Mouse (Mus musculus): ENCODE results near the gene Krt79.

Krt79 gene

GRCm38 (mm10) chr15:101940274-101940829 lies at the start of gene Krt79:
Krt79 (minus strand) TSS chr15:101940324.
- no peak for DNase-seq (ENCODE audit: low spot score)

- no peak for DNase-seq (ENCODE audit: low spot score)
These were observed 48.6 kb upstream of the Krt79 start for GRCm38 (mm10) chr15:101988714-101989113.

- peak; percentile 55 for DNase-seq (ENCODE audit: low spot score)
These were observed 48.0 kb upstream of the Krt79 start for GRCm38 (mm10) chr15:101988119-101988518.

GRCm38 (mm10) chr15:101984746-101985145 lies 44.6 kb upstream of the Krt79 start:
- DNase-seq (ENCODE audit: low spot score): no peak

DNA sequence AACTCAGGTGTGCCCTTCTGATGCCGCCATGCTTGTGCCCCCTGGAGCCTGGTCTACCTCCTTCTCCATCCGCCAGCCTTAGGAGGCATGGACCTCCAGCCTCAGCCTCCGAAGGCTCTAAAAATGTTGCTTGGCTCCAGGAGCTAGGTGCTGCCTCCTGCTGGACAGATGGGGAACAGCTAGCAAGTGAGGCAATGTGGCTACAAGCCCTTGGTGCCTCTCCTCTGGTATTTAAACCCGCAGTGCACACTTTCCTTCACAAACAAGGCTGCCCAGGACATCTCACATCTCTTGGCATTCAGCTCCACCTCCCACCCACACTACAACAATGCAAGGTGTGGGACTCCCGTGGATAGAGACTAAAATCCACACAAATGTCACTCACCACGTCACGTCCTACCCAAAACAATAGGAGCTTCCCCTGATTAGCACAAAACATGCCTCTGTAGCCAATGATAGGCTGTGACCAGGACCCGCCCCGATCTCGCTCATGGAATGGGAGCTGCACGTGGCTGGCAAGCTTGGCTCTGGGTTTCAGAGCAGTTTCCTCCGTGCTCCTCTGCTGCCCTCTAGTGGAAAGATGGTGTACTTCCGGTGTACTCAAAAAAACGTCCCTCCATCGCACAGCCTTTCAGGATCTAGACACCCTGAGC lies 44.0 kb upstream of the Krt79 start:
- peak; percentile 87 for DNase-seq (ENCODE audit: low spot score)

DNA sequence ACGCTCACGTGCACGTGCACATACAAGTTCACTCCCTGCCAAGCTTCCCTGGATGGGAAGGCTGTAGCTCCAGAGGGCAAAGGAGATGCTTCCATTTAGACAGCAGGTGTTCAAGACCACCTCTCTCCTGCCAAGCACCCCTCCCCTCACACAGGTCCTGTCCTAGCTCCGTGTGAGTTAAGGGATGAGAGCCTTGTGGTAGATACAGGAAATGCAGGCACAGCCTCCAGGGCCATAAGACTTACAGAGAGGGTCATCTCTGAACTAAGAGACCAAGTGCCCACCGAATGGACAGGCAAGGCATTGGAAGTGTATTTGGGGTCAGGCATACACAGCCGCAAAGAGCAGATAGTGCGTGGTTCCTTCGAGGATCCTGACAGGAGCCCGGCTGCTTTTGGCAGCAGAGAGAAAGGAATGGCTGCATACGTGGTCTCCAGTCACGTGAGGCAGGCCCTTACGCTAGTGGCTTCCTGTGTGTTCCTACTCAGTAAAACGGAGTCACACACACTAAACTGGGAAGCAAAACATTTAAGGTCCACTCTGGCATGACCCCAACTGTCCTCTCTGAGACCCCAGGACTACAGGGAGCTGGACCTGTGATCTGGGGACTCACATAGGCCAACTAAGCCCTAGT lies 43.3 kb upstream of the Krt79 start:
- DNase-seq (ENCODE audit: low spot score): no peak

DNA sequence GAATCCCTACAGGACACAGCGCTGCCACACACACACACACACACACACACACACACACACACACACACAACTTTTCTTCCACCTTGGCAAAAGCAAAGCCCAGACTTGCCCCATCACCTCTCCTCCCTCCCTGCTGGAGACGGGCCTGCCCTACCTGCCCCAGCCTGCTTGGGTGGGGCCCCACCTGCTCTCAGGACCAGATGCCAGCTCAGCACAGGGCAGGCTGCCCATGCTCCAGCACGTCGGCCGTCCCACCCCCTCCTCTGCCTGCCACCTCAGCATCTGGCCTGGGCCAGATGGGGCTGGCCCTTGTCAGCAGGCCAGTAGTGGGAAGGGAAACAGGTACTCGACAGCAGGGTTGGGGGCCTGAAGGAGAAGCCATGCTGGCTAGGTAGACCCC lies 40.7 kb upstream of the Krt79 start:
- DNase-seq (ENCODE audit: low spot score): peak; percentile 42

DNA sequence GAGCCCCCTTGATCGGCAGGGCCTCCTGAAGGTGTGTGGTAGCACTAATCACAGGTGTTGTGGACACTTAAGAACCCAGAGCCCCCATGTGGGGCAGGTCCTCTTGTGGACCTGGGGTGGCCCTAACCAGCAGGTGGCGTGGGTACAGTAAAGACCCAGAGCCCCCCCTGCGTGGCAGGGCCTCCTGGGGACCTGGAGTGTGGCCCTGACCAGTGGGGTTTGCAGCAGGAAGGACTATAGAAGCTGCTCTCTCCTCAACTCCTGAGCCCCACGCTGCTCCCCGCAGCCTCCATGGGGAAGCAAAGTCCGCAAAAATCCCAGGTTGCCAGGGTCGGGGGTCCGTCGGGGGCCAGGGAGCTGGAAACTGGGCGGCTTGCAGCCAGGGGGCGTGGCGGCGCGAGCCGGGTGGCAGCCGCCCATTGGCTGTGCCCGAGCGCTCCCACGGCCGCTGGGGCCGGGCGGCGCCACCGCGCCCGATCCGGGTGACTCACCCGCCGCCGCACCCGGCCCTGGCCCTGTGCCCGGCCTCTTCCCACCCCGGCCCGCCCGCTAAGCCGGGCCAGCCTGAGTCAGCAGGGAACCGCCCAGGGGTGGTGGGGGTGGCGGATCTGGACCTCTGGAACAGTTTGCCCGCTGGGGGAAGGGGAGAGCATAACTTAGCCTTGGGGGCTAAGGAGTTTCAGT lies 37.1 kb upstream of the Krt79 start:
- peak; percentile 90 for DNase-seq (ENCODE audit: low spot score)

DNA sequence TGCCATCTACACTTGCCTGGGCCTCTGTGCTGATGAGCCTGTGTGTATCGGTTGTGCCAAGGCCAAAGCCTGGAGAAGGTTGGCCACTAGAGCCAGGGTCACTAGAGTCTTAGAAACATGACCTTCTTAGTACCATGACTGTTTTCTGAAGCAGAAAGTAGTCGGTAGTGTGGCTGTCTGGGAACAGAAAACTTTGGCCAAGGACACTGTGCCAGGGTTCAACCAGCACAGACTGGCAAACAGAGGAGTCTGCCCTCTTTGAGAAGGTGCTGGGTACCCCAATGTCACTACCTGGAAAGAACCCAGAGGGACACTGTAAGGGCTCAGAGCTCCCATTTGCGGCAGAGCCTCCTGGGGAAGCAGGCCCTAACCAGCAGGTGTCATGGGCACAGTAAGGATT lies 36.5 kb upstream of the Krt79 start:
- DNase-seq (ENCODE audit: low spot score): peak; percentile 54

- peak; percentile 61 for DNase-seq (ENCODE audit: low spot score)
These were observed 35.9 kb upstream of the Krt79 start for GRCm38 (mm10) chr15:101976023-101976422.

GRCm38 (mm10) chr15:101974083-101974845 lies 34.1 kb upstream of the Krt79 start:
- no peak for DNase-seq (ENCODE audit: low spot score)

GRCm38 (mm10) chr15:101973414-101974077 lies 33.4 kb upstream of the Krt79 start:
- peak; percentile 77 for DNase-seq (ENCODE audit: low spot score)

DNA sequence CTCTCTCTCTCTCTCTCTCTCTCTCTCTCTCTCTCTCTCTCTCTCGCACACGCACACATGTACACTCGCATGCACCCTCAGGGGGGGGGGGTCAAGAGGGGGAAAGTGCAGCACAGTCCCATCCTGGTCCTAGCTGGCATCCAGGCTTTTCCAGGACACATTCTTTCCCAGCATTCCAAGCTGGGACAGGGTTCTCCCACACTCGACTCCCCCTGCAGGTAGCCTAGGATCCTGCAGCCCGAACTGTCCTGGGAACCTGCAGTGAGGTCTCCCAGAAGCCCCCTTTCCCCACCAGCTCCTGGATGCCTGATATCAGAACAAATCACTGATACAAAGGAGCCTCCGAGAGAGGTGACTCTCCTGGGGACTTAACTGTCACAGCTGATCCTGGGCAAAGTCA lies 30.4 kb upstream of the Krt79 start:
- DNase-seq (ENCODE audit: low spot score): no peak

DNA sequence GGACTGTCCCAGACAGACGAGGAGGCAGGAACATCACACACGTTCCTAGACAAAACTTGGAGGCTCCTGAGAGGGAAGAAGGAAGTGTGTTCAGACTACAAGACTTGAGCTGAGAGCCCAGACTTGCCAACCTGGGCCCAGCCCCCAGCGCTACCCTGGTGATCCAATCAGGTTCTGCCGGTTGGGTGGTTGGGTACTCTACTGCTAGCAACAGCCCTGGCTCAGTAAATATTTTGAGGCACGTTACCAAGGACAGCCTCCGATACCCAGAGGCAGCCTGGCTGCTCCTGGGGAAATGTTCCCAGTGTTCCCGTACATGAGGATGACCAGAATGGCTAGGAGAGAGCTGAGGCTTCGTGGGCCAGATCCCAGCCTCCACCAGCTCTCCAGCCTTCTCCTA lies 26.7 kb upstream of the Krt79 start:
- DNase-seq (ENCODE audit: low spot score): peak; percentile 40

GRCm38 (mm10) chr15:101958891-101959290 lies 18.8 kb upstream of the Krt79 start:
- DNase-seq (ENCODE audit: low spot score): no peak

GRCm38 (mm10) chr15:101954187-101954586 lies 14.1 kb upstream of the Krt79 start, which contains the start of gene Krt78:
Krt78 (minus strand) TSS chr15:101954287.
- DNase-seq (ENCODE audit: low spot score): no peak

DNA sequence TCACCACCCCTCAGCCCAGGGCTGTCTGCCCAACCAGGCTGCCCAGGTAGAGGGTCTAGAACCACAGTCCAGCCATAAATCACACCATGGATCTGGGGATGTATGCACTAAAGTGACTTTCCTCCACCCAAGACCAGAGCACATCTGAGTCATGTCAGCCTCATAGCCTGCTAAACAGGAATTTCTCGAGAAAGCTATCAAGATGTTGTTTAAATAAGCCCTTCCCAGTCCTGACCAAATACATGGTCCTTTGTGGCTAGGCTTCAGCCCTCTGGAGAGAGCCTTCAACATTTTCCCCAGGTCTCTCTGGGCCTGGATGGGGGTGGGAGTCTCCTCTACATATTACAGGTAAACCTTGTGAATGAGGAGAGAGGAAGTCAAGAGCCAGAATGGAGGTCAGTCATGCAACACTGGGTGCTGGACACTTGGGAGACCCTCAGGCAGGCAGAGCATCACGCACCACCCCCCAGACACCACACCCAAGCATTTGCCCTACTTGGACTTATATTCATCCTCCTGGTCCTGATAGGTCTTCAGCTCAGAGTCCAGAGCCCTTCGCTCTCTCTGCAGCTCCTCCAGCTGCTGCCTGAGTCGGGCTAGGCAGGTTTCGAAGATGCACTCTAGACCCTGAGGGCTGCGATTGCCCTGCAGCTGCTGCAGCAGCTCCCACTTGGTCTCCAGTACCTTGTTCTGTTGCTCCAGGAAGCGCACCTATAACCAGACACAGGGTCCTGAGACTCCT lies 12.8 kb upstream of the Krt79 start:
- no peak for DNase-seq (ENCODE audit: low spot score)

DNA sequence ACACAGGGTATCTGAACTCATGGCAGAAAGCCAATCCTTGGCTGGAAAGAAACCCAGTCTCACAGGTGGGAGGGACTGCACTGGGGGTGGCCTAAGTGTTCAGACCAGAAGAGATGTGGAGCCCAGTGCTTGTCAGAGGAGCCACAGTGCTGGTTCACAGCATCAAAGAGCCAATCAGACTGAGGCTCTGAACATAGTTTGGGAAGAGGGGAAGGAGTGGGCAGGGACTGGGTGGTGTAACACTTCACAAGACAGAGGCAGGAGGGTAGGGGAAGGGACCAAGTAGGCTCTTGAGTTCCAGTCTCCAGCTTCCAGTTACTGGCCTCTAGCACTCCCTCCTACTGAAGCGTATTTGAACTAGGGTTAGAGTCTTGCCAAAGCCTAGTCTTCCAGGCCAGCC lies 5.3 kb upstream of the Krt79 start:
- no peak for DNase-seq (ENCODE audit: low spot score)

DNA sequence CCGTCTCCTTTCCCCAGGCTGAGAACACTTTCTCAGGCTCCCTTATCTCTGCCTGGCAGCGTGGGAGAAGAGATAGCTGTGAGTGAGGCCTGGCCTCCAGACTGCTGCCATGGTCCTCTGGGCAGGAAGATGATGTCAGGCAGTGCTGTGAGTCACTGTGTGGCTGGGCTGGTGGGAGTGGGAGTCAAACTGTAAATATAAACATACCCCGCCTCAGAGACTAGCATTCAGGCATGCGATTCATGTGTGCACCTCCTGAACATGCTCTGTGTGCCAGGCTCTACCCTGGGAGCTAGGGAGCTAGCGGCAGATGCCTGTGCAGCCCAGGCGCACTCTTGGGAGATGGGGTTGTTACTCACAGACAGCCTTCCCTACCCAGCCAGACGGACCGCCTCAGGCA lies 1.8 kb upstream of the Krt79 start:
- DNase-seq (ENCODE audit: low spot score): peak; percentile 69

DNA sequence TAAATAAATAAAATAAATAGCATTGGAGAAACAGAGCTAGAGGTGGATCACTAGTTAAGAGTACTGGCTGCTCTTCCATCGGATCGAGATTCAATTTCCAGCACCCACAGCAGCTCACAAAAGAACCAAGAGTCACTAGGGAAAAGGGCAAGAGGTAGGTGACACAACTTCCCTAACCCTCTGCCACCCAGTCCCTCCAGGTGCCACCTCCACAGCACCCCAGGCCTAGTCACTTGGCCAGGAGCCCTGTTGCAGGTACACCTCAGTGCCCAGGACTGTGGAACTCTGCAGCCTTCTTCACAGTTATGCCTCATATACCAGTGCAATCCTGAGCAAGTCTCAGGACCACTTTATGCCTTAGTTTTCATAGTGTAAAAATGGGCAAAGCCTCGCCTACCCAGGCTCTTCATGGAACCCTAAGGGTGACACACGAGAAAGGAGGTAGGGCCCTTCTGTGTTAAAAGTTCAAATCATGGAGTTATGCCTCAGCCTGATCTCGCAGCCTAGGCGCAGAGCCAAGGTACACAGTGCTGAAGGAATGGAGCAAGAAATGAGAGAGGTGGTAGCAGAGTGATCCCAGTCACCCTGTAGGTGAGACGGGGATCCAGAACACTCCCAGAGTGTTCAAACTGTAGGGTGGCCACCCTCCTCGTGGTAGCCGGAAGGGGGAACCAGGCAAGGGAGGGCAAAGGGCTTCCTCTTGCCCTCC lies 1.4 kb downstream of the Krt79 start:
- DNase-seq (ENCODE audit: low spot score): no peak
